In genomic region chr19:59459158-59459781, GRCm38 (mm10) we compare ENCODE assay signal across 8 mouse cellular contexts. TPM values are rescaled to one million over a fixed set of nuclear protein-coding genes. Genes with fewer than 3 reads are reported as not detected.
DNase-seq lines count a peak whose midpoint lies in the region; ATAC-seq and TF ChIP-seq lines count a peak whose summit lies in the region.

No protein-coding gene starts in this region.

- peak overlapping the region; percentile 50 for H3K4me2 ChIP-seq in liver, embryonic 11.5 days
- peak overlapping the region; percentile 78 for H3K4me2 ChIP-seq in forebrain, embryonic 13.5 days
- peak overlapping the region; percentile 55 for H3K4me2 ChIP-seq in kidney, embryonic 16.5 days (replicated peaks; ENCODE audit: low read depth, low read length)
- H3K4me2 ChIP-seq in midbrain, postnatal 0 days (ENCODE audit: low read depth, low read length, poor library complexity, severe bottlenecking) = peak overlapping the region; percentile 42

- TF ChIP-seq CTCF in brain, embryonic 14.5 days (IDR thresholded peaks at IDR 0.05; ENCODE audit: borderline replicate concordance, extremely low read depth, insufficient read depth, insufficient read length) = no peak
- TF ChIP-seq CTCF in midbrain, postnatal 0 days (IDR thresholded peaks at IDR 0.05) = no peak

- no peak; the same call in 1 of the 2 replicates for ATAC-seq in liver, embryonic 11.5 days (replicated peaks; ENCODE audit: low FRiP score)
- no peak for ATAC-seq in forebrain, embryonic 13.5 days
- ATAC-seq in kidney, embryonic 16.5 days (ENCODE audit: low FRiP score, low TSS enrichment) = no peak
- no peak for ATAC-seq in midbrain, postnatal 0 days (ENCODE audit: low FRiP score)

- DNase-seq in liver, embryonic 11.5 days (ENCODE audit: low spot score) = peak; percentile 67
- DNase-seq in liver = no peak
- DNase-seq in brain, embryonic 14.5 days (ENCODE audit: low read depth) = peak; percentile 68
- no peak for DNase-seq in midbrain, postnatal 0 days (ENCODE audit: low spot score)
- DNase-seq in MN1 (ENCODE audit: low spot score) = no peak
- DNase-seq in cerebellum, adult 9-11 months = no peak

- H3K27me3 ChIP-seq in liver, embryonic 11.5 days (replicated peaks; ENCODE audit: control insufficient read depth, insufficient read depth, low read length) = peaks cover 100% of the 10 kb centered on the region
- peaks cover 53% of the 10 kb centered on the region for H3K27me3 ChIP-seq in forebrain, embryonic 13.5 days
- peaks cover 82% of the 10 kb centered on the region for H3K27me3 ChIP-seq in kidney, embryonic 16.5 days (ENCODE audit: insufficient read depth, low read length)
- H3K27me3 ChIP-seq in midbrain, postnatal 0 days (ENCODE audit: insufficient read depth, low read length) = peaks cover 72% of the 10 kb centered on the region

- no peak for TF ChIP-seq POLR2A in brain, embryonic 14.5 days (IDR thresholded peaks at IDR 0.05; ENCODE audit: borderline replicate concordance, extremely low read depth, insufficient read depth, insufficient read length, poor library complexity, severe bottlenecking)

- H3K4me1 ChIP-seq in liver, embryonic 11.5 days (replicated peaks; ENCODE audit: control insufficient read depth, insufficient read depth, low read length) = no peaks in the 10 kb centered on the region
- peaks cover 75% of the 10 kb centered on the region for H3K4me1 ChIP-seq in forebrain, embryonic 13.5 days
- peaks cover 3% of the 10 kb centered on the region; the same call in 1 of the 2 replicates for H3K4me1 ChIP-seq in kidney, embryonic 16.5 days (ENCODE audit: insufficient read depth, low read length)
- no peaks in the 10 kb centered on the region for H3K4me1 ChIP-seq in midbrain, postnatal 0 days (ENCODE audit: insufficient read depth, low read length)

- H3K9ac ChIP-seq in liver, embryonic 11.5 days (ENCODE audit: low read depth, low read length) = no peak overlapping the region
- H3K9ac ChIP-seq in forebrain, embryonic 13.5 days = peak overlapping the region; percentile 93
- H3K9ac ChIP-seq in kidney, embryonic 16.5 days (replicated peaks; ENCODE audit: low read length) = peak overlapping the region; percentile 92
- peak overlapping the region; percentile 63 for H3K9ac ChIP-seq in midbrain, postnatal 0 days (replicated peaks; ENCODE audit: low read length, poor library complexity, severe bottlenecking)

- WGBS in liver, embryonic 11.5 days = 1% methylated on average over 70 of the region's 75 CpGs
- WGBS in forebrain, embryonic 13.5 days = under 1% methylated on average over 68 of the region's 75 CpGs
- WGBS in kidney, embryonic 16.5 days = under 1% methylated on average over 74 of the region's 75 CpGs
- under 1% methylated on average over 71 of the region's 75 CpGs for WGBS in midbrain, postnatal 0 days

- no peak overlapping the region for H3K27ac ChIP-seq in liver, embryonic 11.5 days (ENCODE audit: low read depth, low read length)
- peak overlapping the region; percentile 98 for H3K27ac ChIP-seq in forebrain, embryonic 13.5 days
- peak overlapping the region; percentile 98 for H3K27ac ChIP-seq in kidney, embryonic 16.5 days (ENCODE audit: low read length)
- H3K27ac ChIP-seq in midbrain, postnatal 0 days (ENCODE audit: low read depth, low read length) = peak overlapping the region; percentile 70

- H3K9me3 ChIP-seq in liver, embryonic 11.5 days (ENCODE audit: control insufficient read depth, low read length) = no peaks in the 10 kb centered on the region
- no peaks in the 10 kb centered on the region for H3K9me3 ChIP-seq in forebrain, embryonic 13.5 days (replicated peaks)
- H3K9me3 ChIP-seq in kidney, embryonic 16.5 days (ENCODE audit: low read length) = no peaks in the 10 kb centered on the region
- H3K9me3 ChIP-seq in midbrain, postnatal 0 days (ENCODE audit: low read length) = no peaks in the 10 kb centered on the region

- no peaks in the 10 kb centered on the region for H3K36me3 ChIP-seq in liver, embryonic 11.5 days (ENCODE audit: control insufficient read depth, insufficient read depth, low read length)
- peaks cover 4% of the 10 kb centered on the region; the same call in 1 of the 2 replicates for H3K36me3 ChIP-seq in forebrain, embryonic 13.5 days (ENCODE audit: poor library complexity, severe bottlenecking)
- H3K36me3 ChIP-seq in kidney, embryonic 16.5 days (ENCODE audit: insufficient read depth, low read length) = no peaks in the 10 kb centered on the region
- no peaks in the 10 kb centered on the region for H3K36me3 ChIP-seq in midbrain, postnatal 0 days (ENCODE audit: insufficient read depth, low read length)

- H3K4me3 ChIP-seq in liver, embryonic 11.5 days (ENCODE audit: low read depth, low read length) = peak overlapping the region; percentile 31
- H3K4me3 ChIP-seq in forebrain, embryonic 13.5 days = peak overlapping the region; percentile 65
- peak overlapping the region; percentile 70 for H3K4me3 ChIP-seq in kidney, embryonic 16.5 days (ENCODE audit: low read length)
- peak overlapping the region; percentile 42 for H3K4me3 ChIP-seq in midbrain, postnatal 0 days (ENCODE audit: low read depth, low read length)

RNA-seq across cellular contexts. Expression of gene Emx2, which starts 1.1 kb away (rescaled TPM):
- polyA plus RNA-seq in liver, embryonic 11.5 days (2014; fragmentation: Nextera tagmentation; extraction: Ambion mirVana) = 0.29 and 0.56 TPM in 2 replicates
- polyA plus RNA-seq in brain, embryonic 14.5 days (2012; rRNA removed) = 17.7 and 20.7 TPM in 2 replicates
- polyA plus RNA-seq in forebrain, embryonic 13.5 days (2015; fragmentation: Nextera tagmentation; extraction: Ambion mirVana) = 29.8 and 37.3 TPM in 2 replicates
- 29.7 and 38.1 TPM in 2 replicates for polyA plus RNA-seq in kidney, embryonic 16.5 days (2015; fragmentation: Nextera tagmentation; extraction: Ambion mirVana)
- 6.1 and 6.6 TPM in 2 replicates for total RNA-seq in midbrain, postnatal 0 days (2014; rRNA removed)
- polyA plus RNA-seq in midbrain, postnatal 0 days (2015; fragmentation: Nextera tagmentation; extraction: Ambion mirVana) = 10.3 and 10.5 TPM in 2 replicates

Comparison
In these comparisons a context has a peak if more than half of its experiments do, and no peak if none do; other contexts are left out.
1. DNase-seq: peak in liver, embryonic 11.5 days (single experiment) and brain, embryonic 14.5 days (single experiment); none in liver (single experiment), midbrain, postnatal 0 days (single experiment), MN1 (single experiment) and cerebellum, adult 9-11 months (single experiment).
2. Peak in every context shown above with its lines, with median percentiles within 50 percentile points of each other: H3K4me2 ChIP-seq and H3K4me3 ChIP-seq.